Mouse (Mus musculus) colon, adult 2 months (tissue): Measurements from ENCODE around the gene Casz1. TPM values are rescaled to one million over a fixed set of nuclear protein-coding genes. Genes with fewer than 3 reads are reported as not detected.

Experiments
- polyA plus RNA-seq: library from polyadenylated mRNA; depleted of rRNA; stranded (reverse); fragments of >200 nt; gene quantifications from 2 replicates; pipeline ENCODE4 v1.2.3, GENCODE M21; 2012; rRNA removed

Casz1 gene
- polyA plus RNA-seq: 63.9 and 68.9 TPM in 2 replicates

GRCm38 (mm10) chr4:148804137-148804779, at the start of gene Casz1:
Gene Casz1, plus strand, starts transcription at chr4:148804429.

Other genes starting within 250 kb of the Casz1 start
- gene Exosc10, start 246.0 kb upstream of the Casz1 start, polyA plus RNA-seq: 16.6 and 20.7 TPM in 2 replicates
- gene Srm, start 212.9 kb upstream of the Casz1 start, polyA plus RNA-seq: 56.1 and 59.9 TPM in 2 replicates
- gene Masp2, start 201.9 kb upstream of the Casz1 start, polyA plus RNA-seq: 0.58 and 1.9 TPM in 2 replicates
- 24.0 and 30.7 TPM in 2 replicates for gene Tardbp, start 177.4 kb upstream of the Casz1 start, polyA plus RNA-seq
- not detected in 2 replicates for gene Gm572, start 161.1 kb upstream of the Casz1 start, polyA plus RNA-seq